Mouse (Mus musculus) embryonic fibroblast, embryonic 13.5 days (primary cell): ENCODE data around the gene Bcat2. TPM values are rescaled to one million over a fixed set of nuclear protein-coding genes. Genes with fewer than 3 reads are reported as not detected.
A peak's percentile ranks its signal among the peaks of the same experiment; 100 is the strongest.

Experiments
- H3K27ac ChIP-seq: 2 replicates; pipeline ENCODE4 v1.5.1; 2012; ENCODE audit warnings: low read length, control low read depth, inconsistent platforms; ENCODE audit not compliant: insufficient read depth
- H3K4me1 ChIP-seq: 2 replicates; pipeline ENCODE4 v1.6.1; 2011; ENCODE audit warnings: low read length; ENCODE audit not compliant: control insufficient read depth, insufficient read depth
- H3K4me3 ChIP-seq: 2 replicates; pipeline ENCODE4 v1.5.1; 2011; ENCODE audit warnings: mild to moderate bottlenecking, control low read depth, low read length; ENCODE audit not compliant: insufficient read depth
- CTCF ChIP-seq: IDR thresholded peaks from 2 replicates; pipeline ENCODE4 v1.5.1; 2011; ENCODE audit warnings: mild to moderate bottlenecking, control low read depth, low read length, moderate library complexity, borderline replicate concordance; ENCODE audit not compliant: insufficient read depth
- POLR2A ChIP-seq: IDR thresholded peaks from 2 replicates; pipeline ENCODE4 v1.6.1; 2011; ENCODE audit warnings: low read depth, mild to moderate bottlenecking, control low read depth, low read length, moderate library complexity
- polyA plus RNA-seq: library from polyadenylated mRNA; stranded (reverse); fragments of >200 nt; gene quantifications from 2 replicates; pipeline ENCODE4 v1.2.4, GENCODE M21; 2011; ENCODE audit warnings: low read depth; ENCODE audit not compliant: missing spikeins, insufficient read length

Bcat2 gene
- polyA plus RNA-seq, 1 experiment: 30.6 TPM

DNA sequence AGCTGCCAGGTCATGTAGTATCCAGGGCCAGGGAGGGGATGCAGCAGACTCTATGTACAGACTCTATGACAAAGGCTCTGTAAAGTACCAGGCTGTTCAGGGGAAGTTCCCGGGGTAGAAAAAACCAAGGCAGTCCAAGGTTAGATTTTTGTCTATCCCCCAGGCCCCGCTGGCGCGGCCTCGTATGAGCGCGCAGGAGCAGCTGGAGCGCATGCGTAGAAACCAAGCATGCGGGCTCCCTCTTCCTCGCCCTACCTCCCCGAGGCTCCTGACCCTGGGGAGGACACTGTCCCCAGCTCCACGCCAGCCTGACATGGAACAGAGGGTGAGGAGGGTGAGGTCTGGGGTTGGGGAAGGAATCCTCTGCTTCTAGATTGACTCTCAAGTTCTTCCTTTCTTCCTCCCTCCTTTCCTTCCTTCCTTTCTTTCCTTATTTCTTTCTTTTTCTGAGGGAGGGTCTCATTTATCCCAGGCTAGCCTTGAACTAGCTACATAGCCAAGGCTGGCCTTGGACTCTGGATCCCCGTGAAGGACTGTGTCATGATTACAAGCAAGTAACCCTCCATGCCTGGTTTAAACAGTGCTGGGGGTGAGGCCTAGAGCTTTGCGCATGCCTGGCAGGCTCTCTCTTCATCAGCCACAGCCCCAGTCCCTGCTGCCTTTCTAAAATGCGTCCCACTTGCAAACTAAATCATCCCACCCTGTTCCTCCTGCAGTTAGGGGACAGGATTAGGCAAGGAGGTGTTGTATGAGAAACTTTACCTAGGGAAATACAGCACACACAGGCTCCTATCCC is 20.1 kb upstream of the Bcat2 start:
- no peak overlapping the region for H3K27ac ChIP-seq
- no peak overlapping the region for H3K4me3 ChIP-seq

DNA sequence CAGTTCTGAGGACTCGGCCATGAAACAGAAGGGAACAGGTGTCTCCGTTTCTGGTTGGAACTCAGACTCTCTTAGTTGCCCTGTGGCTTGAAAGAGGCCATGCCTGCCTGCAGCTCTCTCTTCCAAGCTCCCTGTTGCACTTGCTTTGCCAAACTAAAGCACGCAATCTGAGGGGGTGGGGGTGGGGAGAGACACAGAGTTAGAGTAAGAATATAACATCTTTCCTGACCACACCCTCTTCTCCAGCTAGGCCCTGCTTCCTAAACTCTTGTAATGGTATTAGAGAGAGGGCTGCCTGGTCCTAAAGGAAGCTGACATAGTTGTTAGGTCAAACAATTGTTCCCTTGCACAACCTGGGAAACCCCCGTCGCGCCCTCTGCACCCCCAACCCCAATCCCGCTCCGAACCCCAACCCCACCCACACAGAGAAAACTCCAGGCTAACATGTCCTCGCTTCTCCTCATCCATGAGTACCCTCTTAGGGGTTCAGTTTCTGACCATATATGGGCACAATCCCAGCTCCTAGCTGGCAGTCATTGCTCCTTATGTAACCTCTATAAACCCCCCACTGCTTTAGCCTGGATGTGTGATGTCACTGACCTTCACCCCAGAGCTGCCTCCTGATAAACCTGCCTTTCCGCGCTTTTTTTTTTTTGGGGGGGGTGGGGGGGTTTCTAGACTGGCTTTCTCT is 19.0 kb upstream of the Bcat2 start:
- Histone ChIP-seq H3K27ac (no peak overlapping the region), H3K4me1 (no peaks in the 10 kb centered on the region), H3K4me3 (no peak overlapping the region)
- no peak for TF ChIP-seq POLR2A
- TF ChIP-seq CTCF: no peak

More for the DNA sequence above, 20.1 kb upstream of the Bcat2 start:
- H3K4me1 ChIP-seq: no peaks in the 10 kb centered on the region
- no peak for TF ChIP-seq POLR2A
- no peak for TF ChIP-seq CTCF

DNA sequence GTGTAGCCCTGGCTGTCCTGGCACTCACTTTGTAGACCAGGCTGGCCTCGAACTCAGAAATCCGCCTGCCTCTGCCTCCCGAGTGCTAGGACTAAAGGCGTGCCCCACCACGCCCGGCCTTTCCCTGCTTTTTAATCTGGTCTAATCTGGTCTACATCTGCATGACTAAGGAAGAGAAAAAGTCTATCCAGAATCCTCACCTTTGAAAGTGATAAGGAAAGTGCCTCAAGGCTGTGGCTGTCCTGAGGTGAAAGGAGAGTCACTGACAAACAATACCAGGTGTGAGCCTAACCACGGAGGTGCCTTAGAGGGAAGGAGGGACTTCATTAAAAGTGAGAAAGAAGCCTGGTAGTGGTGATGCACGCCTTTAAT is 18.5 kb upstream of the Bcat2 start:
- H3K27ac ChIP-seq: no peak overlapping the region
- no peaks in the 10 kb centered on the region for H3K4me1 ChIP-seq
- H3K4me3 ChIP-seq: no peak overlapping the region
- TF ChIP-seq POLR2A: no peak
- TF ChIP-seq CTCF: no peak

DNA sequence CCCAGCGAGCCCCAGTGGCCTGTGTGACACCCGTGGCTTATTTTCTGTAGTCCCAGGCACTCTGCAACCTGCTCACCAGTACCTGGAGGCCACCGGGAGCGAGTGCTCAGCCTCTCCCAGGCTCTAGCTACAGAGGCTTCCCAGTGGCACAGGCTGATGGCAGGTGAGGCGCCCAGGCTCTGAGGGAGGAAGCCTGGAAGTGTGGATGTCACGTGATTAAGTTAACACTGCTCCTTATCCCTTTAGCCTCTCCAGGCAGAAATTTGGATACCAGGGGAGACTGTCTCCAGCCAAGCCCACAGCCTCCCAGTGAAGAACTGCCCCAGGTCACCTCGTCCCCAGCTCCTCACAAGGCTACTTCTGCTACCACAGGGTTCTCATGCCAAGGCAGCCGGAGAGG is 16.4 kb upstream of the Bcat2 start:
- H3K4me3 ChIP-seq: no peak overlapping the region
- H3K27ac ChIP-seq: no peak overlapping the region
- TF ChIP-seq CTCF: no peak
- TF ChIP-seq POLR2A: no peak
- no peaks in the 10 kb centered on the region for H3K4me1 ChIP-seq

DNA sequence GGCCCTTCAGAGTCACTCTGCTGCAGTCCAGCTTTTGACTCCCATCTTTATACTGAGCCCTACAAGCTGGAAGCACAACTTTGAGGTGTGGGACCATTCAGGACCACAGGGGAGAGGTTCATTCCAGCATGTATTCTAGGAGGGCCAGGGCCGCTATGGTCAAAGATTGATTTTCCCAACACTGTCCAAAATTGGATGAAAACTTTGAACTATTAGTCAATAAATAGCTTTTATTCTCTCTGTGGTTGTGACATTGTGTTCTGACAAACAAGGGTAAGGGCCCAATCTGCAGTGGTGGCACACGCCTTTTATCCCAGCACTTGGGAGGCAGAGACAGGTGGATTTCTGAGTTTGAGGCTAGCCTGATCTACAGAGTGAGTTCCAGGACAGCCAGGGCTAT is 16.0 kb upstream of the Bcat2 start:
- Histone ChIP-seq H3K4me1 (no peaks in the 10 kb centered on the region), H3K27ac (no peak overlapping the region), H3K4me3 (no peak overlapping the region)
- TF ChIP-seq CTCF (no peak), POLR2A (no peak)

DNA sequence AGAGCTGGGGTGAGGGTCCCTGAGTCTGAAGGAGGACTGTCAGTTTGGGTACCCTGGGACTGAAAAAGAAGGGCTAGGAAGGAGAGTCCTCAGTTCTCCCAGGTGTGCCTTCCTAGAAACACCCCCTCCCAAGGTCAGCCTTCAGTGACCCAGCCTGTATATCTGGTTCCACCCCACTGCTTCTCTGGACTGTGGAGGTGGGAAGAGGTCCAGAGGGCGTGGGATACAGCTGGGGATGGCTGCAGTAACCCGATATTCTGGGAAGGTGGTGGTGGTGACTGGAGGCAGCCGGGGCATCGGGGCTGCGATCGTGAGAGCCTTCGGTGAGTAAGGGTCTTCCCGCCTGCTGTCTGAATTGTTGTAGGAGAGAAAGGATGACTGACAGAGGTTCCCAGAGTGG is 15.2 kb upstream of the Bcat2 start, which contains the start of gene Hsd17b14:
Gene Hsd17b14 (plus strand): TSS at position 150 of the 400 bp plus-strand sequence.
- no peak within 1 kb of the TSS for H3K4me3 ChIP-seq
- TF ChIP-seq POLR2A: no peak
- TF ChIP-seq CTCF: no peak
- H3K4me1 ChIP-seq: no peaks in the 10 kb centered on the region
- H3K27ac ChIP-seq: no peak within 1 kb of the TSS

DNA sequence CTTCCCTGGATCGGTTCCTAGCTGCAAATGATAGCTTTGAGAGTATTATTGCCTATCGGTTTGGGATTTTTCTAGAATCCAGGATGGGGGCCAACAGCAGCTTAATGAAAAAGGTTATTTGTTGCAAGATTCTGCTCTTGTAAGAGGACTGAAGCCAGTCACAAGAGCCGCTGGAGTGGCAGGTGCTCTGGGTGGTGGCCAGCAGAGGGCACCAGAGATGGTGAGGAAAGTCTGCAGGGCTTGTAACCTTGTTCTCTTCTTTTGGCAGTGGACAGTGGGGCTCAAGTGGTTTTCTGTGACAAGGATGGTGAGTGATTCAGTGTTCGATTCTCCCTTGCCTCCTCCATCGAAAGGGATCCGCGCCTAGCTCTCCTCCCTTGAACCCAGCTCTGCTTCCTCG is 14.2 kb upstream of the Bcat2 start:
- no peak overlapping the region for H3K4me3 ChIP-seq
- TF ChIP-seq POLR2A (no peak), CTCF (peak; percentile 74)
- no peaks in the 10 kb centered on the region for H3K4me1 ChIP-seq
- H3K27ac ChIP-seq: no peak overlapping the region

DNA sequence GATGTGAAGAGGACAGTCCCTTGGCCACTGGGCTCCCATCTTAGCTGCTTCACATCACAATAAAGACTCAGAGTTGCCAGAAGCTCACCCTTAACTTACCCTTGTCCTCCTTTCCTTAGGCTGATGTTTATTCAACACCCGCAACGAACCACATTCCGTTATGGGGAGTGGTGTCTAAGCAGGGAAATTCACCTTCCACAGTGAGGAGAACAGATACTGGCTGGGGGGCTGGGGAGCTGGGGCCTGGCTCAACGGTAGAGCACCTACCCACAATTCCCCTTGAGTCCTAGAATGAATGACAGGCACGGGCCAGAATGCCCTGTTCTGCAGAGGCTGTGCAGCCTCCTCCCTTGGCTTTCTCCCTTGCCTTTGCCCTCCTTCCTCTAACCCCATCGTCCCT is 11.0 kb upstream of the Bcat2 start:
- no peaks in the 10 kb centered on the region for H3K4me1 ChIP-seq
- no peak overlapping the region for H3K27ac ChIP-seq
- H3K4me3 ChIP-seq: no peak overlapping the region
- TF ChIP-seq POLR2A (no peak), CTCF (no peak)

DNA sequence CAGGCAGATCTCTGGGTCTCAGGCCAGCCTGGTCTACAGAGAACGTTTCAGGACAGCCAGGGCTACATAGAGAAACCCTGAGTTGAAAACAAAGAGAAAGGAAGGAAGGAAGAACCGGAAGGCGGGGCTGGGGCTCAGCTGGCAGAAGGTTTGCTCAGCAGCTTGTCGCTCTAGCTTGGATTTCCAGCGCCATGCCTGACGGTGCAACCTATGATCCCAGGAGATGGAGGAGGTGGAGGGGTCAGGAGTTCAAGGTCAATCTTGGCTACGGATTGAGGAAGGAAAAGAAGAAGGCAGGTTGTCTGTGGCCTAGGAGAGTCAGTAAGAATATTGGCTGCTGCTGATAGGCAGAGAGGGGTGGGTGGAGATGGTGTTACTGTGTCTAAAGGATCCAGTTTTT is 9.7 kb upstream of the Bcat2 start:
- no peaks in the 10 kb centered on the region for H3K4me1 ChIP-seq
- no peak overlapping the region for H3K4me3 ChIP-seq
- no peak overlapping the region for H3K27ac ChIP-seq
- TF ChIP-seq CTCF (no peak), POLR2A (no peak)
